Mouse (Mus musculus) kidney, adult 9 months (tissue): ENCODE results near the gene A630001G21Rik.
A peak's percentile ranks its signal among the peaks of the same experiment; 100 is the strongest.

Experiments used
- DNase-seq: peaks from one replicate; pipeline ENCODE4 v3.0.0; 2022

The A630001G21Rik gene

DNA sequence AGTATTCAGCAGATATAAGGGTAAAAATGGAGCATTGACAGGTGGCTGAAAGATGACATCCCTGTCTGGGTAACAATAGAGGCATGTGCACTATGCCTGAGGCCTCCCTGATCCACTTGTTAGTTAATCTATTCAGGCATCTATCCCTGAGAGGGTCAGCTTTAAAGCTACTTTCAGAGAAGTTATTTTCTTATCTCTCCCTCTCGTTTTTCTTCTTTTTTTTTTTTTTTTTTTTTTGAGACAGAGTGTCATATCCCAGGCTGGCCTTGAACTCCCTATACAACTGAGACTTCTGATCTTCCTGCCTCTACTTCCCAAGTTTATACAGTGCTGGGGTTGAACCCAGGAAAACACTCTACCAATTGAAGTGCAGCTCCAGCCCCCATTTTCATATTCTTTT is 10.7 kb downstream of the A630001G21Rik start:
- no peak for DNase-seq

DNA sequence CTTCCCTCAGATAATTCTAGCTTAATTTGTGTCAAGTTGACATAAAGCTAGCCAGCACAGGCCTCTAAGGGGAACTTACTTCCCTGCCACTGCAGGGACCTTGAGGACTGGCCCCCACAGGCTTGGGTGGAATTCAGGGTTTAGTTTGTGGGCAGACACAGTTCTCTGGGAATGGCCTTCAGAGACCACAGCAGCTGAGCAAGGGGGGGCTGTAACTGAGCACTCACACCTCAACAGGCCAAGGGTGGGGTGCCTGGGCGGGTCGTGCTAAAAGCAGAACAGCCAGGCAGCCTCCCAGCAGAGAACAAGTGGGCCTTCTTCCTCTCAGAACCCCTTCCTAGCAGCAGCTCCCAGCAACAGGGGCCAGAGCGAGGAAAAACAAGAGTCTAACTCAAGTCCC is 12.3 kb downstream of the A630001G21Rik start:
- DNase-seq: no peak

- DNase-seq: no peak
These were observed 14.2 kb downstream of the A630001G21Rik start for GRCm38 (mm10) chr1:85764291-85764690.

GRCm38 (mm10) chr1:85763386-85763785 is 15.1 kb downstream of the A630001G21Rik start:
- no peak for DNase-seq

- no peak for DNase-seq
These were observed 16.8 kb downstream of the A630001G21Rik start for GRCm38 (mm10) chr1:85761665-85762064.

GRCm38 (mm10) chr1:85758969-85759293 is 19.5 kb downstream of the A630001G21Rik start:
- no peak for DNase-seq

DNA sequence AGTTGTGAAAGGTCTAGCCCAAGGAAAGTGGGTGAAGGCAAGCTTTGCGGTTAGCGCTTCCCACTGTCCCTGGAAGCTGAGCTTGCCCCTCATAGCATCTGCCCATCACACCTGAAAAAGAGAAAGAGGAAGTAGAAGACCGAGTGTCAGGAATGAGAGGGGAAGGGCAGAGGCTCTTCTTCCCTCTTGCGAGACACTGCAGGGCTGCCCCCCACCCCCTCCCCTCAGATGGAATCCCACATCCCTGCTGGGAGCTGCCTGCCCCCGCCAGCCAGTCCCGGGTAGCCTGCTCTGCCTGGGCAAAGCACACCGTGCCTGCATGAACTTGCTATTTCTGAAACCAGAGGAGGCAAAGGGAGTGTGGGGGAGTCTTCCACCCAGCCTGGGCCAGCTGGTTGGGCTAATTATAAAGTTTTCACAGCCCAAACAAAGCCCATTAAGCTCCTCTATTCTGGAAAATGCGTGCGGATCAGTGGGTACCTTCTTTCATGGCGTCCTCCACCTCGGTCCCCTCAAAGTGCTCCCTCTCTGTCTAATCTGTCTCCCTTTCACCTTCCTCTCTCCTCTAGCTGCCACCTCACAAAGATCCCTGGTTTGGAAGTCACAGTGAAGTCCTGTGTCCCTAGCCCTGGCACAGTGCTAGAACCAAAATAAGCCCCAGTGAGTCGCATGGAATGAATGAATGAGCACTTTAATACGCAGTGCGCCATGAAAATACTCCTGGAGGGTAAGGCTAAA is 20.0 kb downstream of the A630001G21Rik start:
- DNase-seq: no peak

DNA sequence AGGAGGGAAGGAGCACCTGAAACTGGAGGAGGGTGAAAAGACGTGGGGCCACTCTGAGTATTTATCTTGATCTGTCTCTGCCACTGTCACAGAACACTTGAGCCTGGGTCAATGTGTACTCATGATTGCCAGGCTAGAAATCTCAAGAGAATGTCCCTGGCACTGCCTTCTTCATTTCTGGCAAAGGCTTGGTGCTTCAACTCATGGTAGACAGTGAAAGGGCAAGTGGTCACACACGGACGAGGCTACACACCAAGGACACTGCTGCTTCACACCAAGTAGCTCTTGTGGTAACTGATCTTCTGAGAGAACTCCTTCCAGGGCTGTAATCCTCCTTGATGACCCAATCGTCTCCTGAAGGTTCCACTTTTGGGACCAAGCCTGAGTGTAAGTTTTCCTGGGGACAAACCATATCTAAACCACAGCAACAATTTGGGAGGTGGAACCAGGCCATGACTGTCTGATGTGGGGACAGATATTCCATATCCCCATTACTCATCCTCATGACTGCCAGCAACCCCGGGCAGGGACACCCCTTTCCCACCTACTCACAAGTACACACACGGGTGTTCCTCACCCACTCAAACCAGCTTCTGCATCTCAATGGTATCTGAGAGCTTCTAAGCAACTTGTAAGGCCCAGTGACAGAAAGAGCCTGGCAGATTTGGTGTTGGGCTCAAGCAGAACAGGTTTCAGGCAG is 20.8 kb downstream of the A630001G21Rik start:
- DNase-seq: no peak

DNA sequence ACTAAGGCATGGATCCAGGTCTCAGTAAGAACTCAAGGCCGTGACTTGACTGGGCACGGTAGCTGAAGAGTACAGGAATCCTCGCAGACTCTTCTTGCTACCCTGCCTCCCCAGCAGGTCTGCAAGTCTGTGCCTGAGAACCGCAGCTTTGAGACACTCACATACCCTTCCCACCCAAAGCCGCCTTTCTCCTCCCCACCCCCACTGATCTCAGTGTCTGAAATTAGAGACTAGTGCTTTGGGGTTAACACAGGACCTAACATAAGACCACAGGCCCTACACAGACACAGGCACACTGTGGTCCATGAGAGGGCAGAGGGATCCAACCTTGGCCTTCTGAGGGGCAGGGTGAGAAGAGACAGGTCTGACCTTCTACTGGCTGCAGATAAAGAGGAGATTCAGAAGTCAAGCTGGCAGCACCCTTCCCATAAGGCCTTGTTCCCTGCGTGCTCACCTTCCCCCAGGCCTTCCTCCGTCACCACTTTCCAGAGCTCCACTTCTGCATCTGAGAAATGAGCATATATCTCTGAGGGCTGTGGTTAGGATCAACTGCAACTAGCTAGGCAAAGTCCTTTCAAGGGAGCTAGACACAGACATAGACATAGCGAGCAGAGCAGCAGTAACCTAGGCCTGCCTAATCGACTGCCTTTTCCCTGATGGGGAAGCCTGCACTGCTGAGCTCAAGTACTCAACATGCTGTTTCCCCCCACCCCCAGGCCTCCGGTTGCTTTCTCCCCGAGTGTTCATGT is 26.3 kb downstream of the A630001G21Rik start:
- DNase-seq: no peak

GRCm38 (mm10) chr1:85751494-85751893 is 26.9 kb downstream of the A630001G21Rik start:
- DNase-seq: peak; percentile 15

DNA sequence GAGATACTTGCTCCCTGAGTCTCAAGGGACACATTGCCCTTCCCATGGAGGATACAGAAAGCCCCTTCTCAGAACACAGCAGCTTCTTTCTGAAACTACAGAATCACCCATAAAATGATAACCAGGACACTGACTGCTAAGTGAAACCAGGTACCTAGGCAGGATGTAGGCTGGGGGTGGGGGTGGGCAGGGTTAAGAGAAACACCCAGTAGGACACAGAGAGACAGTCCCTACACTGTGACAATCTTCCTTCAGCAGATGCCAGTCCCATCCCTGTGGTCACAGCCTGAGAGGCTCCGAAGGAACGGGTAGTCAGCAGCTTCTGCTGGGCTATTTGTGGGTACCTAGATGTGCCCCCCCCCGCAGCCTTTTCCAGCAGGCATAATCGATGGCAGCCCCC is 27.8 kb downstream of the A630001G21Rik start:
- no peak for DNase-seq

- DNase-seq: no peak
These were observed 28.6 kb downstream of the A630001G21Rik start for GRCm38 (mm10) chr1:85749829-85750228.

DNA sequence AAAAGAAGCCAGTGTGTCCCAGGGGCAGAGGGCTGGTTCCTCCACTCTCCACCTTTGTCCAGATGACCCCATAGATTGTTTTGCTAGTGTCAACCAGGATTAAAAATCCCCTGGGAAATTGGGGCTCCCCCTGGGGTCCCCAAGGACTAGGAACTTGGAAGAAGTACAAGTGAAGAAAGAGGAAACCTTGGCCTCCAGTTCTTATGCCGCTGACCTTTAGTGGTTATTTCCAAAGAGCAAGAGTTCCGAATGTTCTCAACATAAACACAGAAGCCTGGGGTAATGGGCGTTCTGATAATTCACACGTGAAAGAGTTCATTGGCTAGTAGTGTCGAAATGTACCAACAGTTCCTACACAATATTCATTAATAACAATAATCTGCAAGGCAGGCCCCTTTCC is 31.9 kb downstream of the A630001G21Rik start:
- DNase-seq: no peak

GRCm38 (mm10) chr1:85744539-85744938 is 33.9 kb downstream of the A630001G21Rik start:
- no peak for DNase-seq

DNA sequence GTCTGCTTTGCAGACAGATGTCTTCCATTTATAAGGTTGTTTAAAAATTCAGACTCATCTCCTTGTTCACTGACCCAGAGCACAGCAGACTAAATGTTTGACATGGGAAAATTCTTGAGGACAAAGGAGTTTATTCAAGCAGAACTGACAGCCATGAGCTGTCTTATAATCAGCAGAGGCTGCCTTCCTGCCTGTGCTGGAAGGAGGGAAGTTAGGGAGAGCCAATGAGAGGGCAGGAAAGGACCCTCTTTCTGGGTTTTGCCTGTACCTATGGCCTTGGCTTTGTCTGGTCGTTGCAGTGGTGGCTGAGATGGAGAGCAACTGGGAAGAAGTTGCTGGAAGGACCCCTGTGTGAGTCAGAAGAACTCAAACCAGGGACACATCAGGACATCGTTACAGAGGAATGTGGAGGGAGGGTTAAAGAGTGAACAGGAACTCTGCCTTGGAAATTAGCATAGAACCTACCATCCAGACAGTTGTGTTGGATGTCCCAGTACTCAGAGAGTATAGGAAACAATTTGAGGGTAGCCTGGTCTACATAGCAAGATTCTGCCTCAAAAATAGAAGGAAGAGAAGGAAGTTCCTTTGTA is 35.4 kb downstream of the A630001G21Rik start:
- DNase-seq: no peak

DNA sequence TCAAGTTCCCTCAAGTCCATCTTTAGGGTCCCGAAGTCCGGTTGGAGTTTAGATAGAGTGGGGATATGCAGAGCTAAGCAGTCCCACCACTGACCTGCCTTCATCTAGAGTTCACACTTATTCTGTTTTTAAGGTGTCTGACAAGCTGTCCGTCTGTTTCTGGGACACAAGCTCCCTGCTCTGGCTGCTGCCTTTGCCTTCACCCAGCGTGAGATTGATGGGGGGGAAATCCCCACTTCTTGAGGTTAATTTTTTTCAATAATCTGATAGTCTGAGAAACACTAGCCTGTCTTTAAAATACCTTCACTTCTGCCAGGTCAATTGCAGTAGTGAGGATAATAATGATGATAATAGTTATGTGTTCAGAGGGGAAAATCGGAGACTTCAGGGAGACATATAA is 36.1 kb downstream of the A630001G21Rik start:
- no peak for DNase-seq

- DNase-seq: no peak
These were observed 37.5 kb downstream of the A630001G21Rik start for GRCm38 (mm10) chr1:85740923-85741322.

DNA sequence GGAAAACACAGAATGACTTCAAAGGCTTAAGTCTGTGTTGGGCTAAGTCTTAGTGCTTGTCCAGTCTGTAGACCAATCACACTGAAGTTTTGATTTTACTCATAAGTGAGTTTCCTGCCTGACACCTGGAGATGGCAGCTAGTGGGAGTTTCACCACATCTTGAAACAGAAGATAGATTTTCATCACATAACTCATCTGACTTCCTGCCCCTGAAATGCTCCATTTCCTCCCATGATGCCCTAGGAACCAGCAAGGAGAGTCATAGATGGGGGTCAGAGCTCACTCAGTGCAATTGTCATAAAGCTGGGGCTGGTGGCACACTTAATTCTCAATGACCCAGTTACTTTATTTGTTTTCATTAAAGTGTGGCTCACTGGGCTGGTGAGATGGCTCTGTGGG is 38.6 kb downstream of the A630001G21Rik start:
- DNase-seq: no peak

DNA sequence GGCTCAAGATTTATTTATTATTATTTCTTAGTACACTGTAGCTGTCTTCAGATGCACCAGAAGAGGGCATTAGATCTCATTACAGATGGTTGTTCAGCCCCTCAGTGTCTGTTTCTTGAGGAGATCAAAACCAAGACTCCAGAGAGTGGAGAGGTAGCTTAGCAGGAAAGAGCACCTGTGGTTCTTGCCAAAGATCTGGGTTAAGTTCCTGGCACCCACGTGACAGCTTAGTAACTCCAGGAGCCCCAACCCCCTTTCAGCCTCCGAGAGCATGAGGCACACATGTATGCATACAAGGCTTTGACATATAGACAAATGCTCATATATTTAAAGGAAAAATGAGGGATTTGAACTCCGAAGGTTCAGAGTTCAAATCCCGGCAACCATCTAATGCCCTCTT is 39.4 kb downstream of the A630001G21Rik start:
- no peak for DNase-seq

GRCm38 (mm10) chr1:85736355-85737184 is 41.9 kb downstream of the A630001G21Rik start:
- DNase-seq: peak; percentile 81

DNA sequence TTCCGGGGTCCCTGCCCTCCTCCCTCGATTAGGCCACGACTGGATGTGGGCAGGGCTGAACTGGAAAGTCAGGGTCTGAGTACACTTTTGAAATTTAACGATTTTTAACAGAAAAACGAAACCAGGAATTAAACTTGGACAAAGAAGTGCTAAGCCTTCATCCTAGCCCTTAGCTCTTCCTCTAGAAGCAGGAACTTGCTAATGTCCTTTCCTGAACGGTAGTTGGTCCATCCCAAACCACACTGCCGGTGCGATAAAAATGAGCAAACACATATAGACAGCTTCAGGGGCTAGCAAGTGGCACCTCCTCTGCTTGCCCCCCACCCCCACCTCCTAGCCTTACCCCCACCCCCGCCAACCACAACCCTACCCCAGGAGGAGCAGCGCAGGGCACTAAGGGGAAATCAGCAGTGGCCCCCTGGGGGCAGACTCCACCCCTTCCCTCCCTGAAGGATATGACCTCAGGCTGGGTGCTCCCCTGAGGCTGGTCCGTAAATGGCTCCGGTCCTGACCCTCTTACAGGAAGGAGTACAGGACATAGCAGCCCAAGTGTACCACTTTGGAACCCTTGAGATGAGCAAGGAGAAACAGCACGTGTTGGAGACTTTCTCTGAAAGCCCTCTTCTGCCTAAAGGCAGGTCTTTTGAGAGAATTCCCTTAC is 42.9 kb downstream of the A630001G21Rik start:
- DNase-seq: peak; percentile 40

DNA sequence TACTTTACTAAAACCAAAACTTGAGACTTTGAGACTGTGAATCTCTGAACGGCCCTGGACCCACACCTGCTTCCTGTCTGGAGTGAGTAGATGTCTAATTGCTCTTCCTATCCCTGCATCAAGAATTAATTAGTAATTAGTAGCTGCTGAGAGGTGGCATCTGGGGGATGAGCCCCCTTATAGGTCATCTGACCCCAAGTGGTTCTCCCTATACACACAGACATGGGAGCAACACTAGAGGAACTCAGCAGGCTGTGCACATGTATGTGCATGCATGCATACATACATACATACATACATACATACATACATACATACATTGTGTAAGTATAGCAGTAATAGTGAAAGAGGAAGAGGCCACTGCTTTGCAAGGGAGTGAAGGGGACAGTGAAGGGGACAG is 43.9 kb downstream of the A630001G21Rik start:
- DNase-seq: no peak
